Mouse (Mus musculus) thymus, adult 2 months (tissue): Measurements from ENCODE around the gene Scn3b. TPM values are rescaled to one million over a fixed set of nuclear protein-coding genes. Genes with fewer than 3 reads are reported as not detected.

ENCODE experiments used
- DNase-seq: peaks from one replicate; pipeline ENCODE4 v3.0.0; 2021
- H3K27ac ChIP-seq: fragments of 200-500 bp; 2 replicates; pipeline ENCODE4 v1.5.1; 2012; ENCODE audit warnings: low read length, control low read depth; ENCODE audit not compliant: control insufficient read depth, insufficient read depth
- H3K27me3 ChIP-seq: fragments of 200-500 bp; 2 replicates; pipeline ENCODE4 v1.6.1; 2012; ENCODE audit warnings: mild to moderate bottlenecking, low read length, moderate library complexity, mixed read lengths; ENCODE audit not compliant: control insufficient read depth, insufficient read depth
- H3K36me3 ChIP-seq: fragments of 200-500 bp; 2 replicates; pipeline ENCODE4 v1.6.1; 2012; ENCODE audit warnings: mild to moderate bottlenecking, low read length, moderate library complexity; ENCODE audit not compliant: control insufficient read depth, insufficient read depth
- H3K4me1 ChIP-seq: fragments of 200-500 bp; replicated peaks from 2 replicates; pipeline ENCODE4 v1.6.1; 2012; ENCODE audit warnings: low read length; ENCODE audit not compliant: control insufficient read depth, insufficient read depth
- H3K4me3 ChIP-seq: fragments of 200-500 bp; 2 replicates; pipeline ENCODE4 v1.5.1; 2012; ENCODE audit warnings: mild to moderate bottlenecking, low read length, control low read depth, moderate library complexity; ENCODE audit not compliant: control insufficient read depth, insufficient read depth
- CTCF ChIP-seq: fragments of 200-500 bp; IDR thresholded peaks from 2 replicates; pipeline ENCODE4 v1.5.1; 2012; ENCODE audit warnings: mild to moderate bottlenecking, control low read depth, low read length, moderate library complexity, borderline replicate concordance; ENCODE audit not compliant: control insufficient read depth, poor library complexity, insufficient read depth; ENCODE audit errors: extremely low read depth
- POLR2A ChIP-seq: fragments of 200-500 bp; IDR thresholded peaks from 2 replicates; pipeline ENCODE4 v1.6.1; 2012; ENCODE audit warnings: mild to moderate bottlenecking, low read length, control low read depth, moderate library complexity; ENCODE audit not compliant: control insufficient read depth, poor library complexity, insufficient read depth; ENCODE audit errors: extremely low read depth
- WGBS: fragments of 180-500 bp; shearing (Covaris S2); methylation state at CpG from one replicate; pipeline ENCODE4 v1.1.7; 2018; 5-methylcytosine and 5-hydroxymethylcytosine counted together
- polyA plus RNA-seq: library from polyadenylated mRNA; depleted of rRNA; stranded (reverse); fragments of >200 nt; gene quantifications from 2 replicates; pipeline ENCODE4 v1.2.3, GENCODE M21; 2012; rRNA removed

Gene Scn3b
- polyA plus RNA-seq: 1.3 and 1.5 TPM in 2 replicates

DNA sequence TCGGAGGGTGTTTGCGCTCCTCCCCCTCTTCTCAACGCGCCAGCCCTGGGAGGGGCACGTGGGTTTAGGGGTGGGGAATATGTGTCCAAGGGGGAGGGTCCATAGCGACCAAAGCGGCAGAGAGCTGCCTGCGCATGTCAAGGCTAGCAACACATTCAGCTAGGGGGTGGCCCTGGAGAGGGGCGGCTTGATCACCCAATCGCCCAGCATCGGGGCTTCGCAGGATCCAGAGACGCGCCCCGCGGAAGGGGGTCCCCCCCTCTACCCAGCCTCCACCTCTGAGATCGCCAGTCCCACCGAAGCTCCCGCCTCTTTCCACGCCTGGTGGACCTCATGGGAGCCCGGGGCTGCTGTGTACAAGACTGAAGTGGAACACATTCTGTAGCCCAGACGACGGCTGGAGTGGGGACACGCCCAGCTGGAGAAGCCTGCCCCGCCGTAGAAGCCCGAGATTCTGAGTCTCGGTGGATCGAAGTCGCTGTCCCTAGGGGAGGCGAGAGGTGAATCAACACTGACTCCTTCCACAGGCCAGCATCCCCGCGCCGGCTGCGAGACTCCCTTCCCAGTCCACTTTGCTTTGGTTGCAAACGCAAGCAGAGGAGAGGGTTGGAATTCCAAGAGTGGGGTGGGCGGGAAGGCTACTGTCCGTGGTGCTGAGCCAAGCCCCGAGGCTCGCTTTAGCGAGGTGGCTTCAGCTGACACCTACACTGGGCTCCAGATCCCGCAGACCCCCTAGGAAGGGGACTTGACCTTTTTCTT lies at the start of gene Scn3b:
Gene Scn3b, plus strand, starts transcription at position 115 of the 759 bp plus-strand sequence.
- TF ChIP-seq POLR2A: no peak
- TF ChIP-seq CTCF: no peak
- Histone ChIP-seq H3K27me3 (no peaks in the 10 kb centered on the region; the same call in 1 of the 2 replicates), H3K4me1 (no peaks in the 10 kb centered on the region), H3K36me3 (no peaks in the 10 kb centered on the region), H3K4me3 (no peak within 1 kb of the TSS), H3K27ac (no peak within 1 kb of the TSS)
- no peak for DNase-seq
- 4% methylated on average over 42 of the region's 42 CpGs for WGBS

DNA sequence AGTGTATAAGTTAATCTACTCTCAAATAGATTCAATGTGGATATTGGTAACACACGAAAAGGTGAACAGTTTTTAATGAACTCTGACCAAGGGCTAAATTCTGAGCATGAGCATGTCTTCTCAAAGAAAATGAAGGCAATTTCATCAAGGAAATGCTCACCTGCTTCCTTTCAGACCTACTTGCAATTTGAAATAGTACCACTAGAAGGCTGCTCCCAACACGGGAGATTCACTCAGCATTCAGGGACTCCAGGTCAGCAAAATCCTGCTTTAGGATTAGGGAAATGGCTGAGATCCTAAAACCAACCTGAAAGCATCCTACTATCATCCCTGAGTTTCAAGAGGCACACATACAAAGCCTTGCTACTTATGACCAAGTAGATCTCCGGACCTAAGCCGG lies 44.7 kb upstream of the Scn3b start:
- DNase-seq: no peak
- TF ChIP-seq CTCF (no peak), POLR2A (no peak)
- no peaks in the 10 kb centered on the region for H3K36me3 ChIP-seq
- H3K4me3 ChIP-seq: no peak overlapping the region
- no peak overlapping the region for H3K27ac ChIP-seq
- H3K4me1 ChIP-seq: no peaks in the 10 kb centered on the region
- 74% methylated on average over 4 of the region's 4 CpGs for WGBS
- no peaks in the 10 kb centered on the region for H3K27me3 ChIP-seq

DNA sequence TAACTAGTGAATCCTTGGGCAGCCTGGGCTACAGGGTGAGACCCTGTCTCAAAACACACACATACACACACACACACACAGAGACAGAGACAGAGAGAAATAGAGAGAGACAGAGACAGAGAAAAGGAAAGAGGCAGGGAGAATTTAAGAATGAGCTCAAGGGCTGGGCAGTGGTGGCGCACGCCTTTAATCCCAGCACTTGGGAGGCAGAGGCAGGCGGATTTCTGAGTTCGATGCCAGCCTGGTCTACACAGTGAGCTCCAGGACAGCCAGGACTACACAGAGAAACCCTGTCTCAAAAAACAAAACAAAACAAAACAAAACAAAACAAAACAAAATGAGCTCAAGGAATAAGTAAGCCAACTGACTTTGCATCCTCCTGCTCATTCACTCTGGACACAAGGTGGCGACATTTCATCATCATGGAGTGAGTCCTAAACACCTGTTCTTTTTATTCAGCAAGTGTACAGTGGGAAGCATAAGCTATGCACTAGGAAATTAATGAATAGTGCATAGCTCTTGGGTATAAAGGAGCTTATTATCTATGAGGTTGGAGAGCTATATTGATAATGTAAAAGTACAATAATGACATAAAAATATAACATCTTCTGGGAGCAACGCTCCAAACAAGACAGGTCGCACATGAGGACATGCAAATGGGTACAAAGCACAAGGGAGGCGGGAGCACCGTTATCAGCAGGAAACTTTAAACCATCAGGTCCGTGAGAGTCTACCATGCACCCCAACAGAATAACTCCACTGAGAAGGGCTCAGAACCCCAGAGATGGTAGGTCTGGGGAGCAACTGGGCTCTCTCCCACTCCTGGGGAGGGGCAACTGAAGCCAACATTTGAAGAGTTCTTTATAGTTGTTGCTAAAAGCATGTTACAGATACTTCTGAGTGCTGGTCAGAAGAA lies 40.9 kb upstream of the Scn3b start:
- 60% methylated on average over 10 of the region's 10 CpGs for WGBS
- no peaks in the 10 kb centered on the region for H3K36me3 ChIP-seq
- H3K4me3 ChIP-seq: no peak overlapping the region
- TF ChIP-seq POLR2A (no peak), CTCF (no peak)
- no peaks in the 10 kb centered on the region for H3K4me1 ChIP-seq
- DNase-seq: no peak
- no peaks in the 10 kb centered on the region for H3K27me3 ChIP-seq
- no peak overlapping the region for H3K27ac ChIP-seq

DNA sequence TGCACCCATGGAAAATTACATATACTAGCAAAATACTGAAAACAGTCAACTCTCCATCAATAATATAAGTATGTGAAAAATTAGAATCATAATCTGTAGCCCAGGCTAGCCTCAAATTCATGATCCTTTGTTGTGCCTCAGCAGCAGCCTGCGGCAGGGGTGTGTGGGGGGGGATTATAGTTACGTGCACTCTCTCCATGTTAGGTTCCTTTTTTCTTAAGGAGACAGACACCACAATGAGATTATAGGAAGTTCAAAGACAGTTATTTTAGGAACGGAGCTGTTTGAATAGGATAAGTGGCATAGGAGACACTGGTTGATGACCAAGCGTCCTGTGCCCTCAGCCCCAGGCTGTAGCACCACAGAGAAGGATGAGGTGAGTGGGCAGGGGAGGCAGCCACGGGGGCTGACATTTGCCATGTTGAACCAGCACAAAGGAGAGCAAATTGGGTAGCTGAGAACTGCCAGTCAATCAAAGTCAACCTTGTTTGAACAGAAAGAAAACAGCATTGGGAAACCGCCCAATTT lies 40.1 kb upstream of the Scn3b start:
- Histone ChIP-seq H3K4me1 (no peaks in the 10 kb centered on the region), H3K27ac (no peak overlapping the region), H3K4me3 (no peak overlapping the region), H3K27me3 (no peaks in the 10 kb centered on the region), H3K36me3 (no peaks in the 10 kb centered on the region)
- whole genome bisulfite sequencing: 24% methylated on average over 6 of the region's 6 CpGs
- no peak for DNase-seq
- no peak for TF ChIP-seq POLR2A
- TF ChIP-seq CTCF: no peak

DNA sequence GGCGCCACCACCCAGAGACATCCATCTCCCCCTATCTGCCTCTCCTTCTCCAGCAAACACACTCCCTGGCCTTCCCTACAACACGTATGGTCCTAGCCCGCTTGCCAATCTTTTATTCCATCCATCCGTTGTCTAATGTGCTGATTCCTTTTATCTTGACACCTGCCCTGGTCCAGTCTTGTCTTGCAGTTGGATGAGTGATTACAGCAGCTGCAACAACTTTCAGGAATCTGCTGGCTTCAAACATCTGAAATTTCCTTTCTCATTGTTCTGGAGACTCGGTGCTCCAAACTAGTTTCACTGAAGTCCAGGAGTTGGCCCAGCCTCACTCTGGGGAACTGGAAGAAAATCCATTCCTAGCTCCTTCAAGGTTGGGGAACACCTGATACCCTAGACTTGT lies 39.5 kb upstream of the Scn3b start:
- H3K36me3 ChIP-seq: no peaks in the 10 kb centered on the region
- no peak overlapping the region for H3K27ac ChIP-seq
- no peak for DNase-seq
- TF ChIP-seq POLR2A (no peak), CTCF (no peak)
- H3K4me3 ChIP-seq: no peak overlapping the region
- H3K27me3 ChIP-seq: no peaks in the 10 kb centered on the region
- 89% methylated on average over 5 of the region's 5 CpGs for WGBS
- no peaks in the 10 kb centered on the region for H3K4me1 ChIP-seq

DNA sequence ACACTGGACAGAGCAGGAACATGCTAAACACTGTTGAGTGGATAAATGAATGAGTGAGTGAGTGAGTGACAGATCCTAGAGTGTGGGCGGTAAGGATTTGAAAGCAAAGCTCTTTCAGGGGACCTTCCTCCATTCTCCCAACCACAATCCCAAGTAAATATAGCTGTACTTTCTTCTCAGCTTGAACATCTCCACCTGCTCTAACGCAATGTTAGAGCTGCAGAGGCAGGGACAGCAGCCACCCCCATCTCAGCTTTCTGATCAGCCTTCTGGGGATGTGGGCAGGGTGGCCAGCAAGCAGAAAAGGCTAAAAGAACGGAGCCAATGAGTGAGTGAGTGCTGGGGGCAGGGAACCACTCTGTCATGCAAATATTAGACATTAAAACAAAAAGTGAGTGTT lies 38.0 kb upstream of the Scn3b start:
- no peak for DNase-seq
- Histone ChIP-seq H3K27me3 (no peaks in the 10 kb centered on the region), H3K36me3 (no peaks in the 10 kb centered on the region), H3K4me1 (no peaks in the 10 kb centered on the region), H3K4me3 (no peak overlapping the region), H3K27ac (no peak overlapping the region)
- TF ChIP-seq CTCF: no peak
- no peak for TF ChIP-seq POLR2A
- WGBS: 96% methylated on average over 3 of the region's 3 CpGs
